Mouse (Mus musculus) heart, embryonic 14.5 days (tissue): ENCODE measurements around the gene Slc4a2. TPM values are rescaled to one million over a fixed set of nuclear protein-coding genes. Genes with fewer than 3 reads are reported as not detected.

Experiments used
- polyA plus RNA-seq: library from polyadenylated mRNA; unstranded; fragments of >200 nt; fragmentation: Nextera tagmentation; extraction: Ambion mirVana; gene quantifications from 2 replicates; pipeline ENCODE4 v1.2.1, GENCODE M21; 2014

Gene Slc4a2
- polyA plus RNA-seq, 1 experiment from 2014 or later = 18.7 TPM

Other genes starting within 250 kb of the Slc4a2 start
- gene Kcnh2, start 72.2 kb upstream of the Slc4a2 start, polyA plus RNA-seq = 23.5 and 32.9 TPM in 2 replicates
- gene Nos3, start 59.0 kb upstream of the Slc4a2 start, polyA plus RNA-seq = 27.7 and 28.2 TPM in 2 replicates
- gene Atg9b, start 31.7 kb upstream of the Slc4a2 start, polyA plus RNA-seq = 1.0 and 1.5 TPM in 2 replicates
- 52.7 and 56.1 TPM in 2 replicates for gene Abcb8, start 30.2 kb upstream of the Slc4a2 start, polyA plus RNA-seq
- 0.12 TPM in 1 of 2 replicates, not detected in the other for gene Asic3, start 10.4 kb upstream of the Slc4a2 start, polyA plus RNA-seq
- gene Cdk5, start 307 bp upstream of the Slc4a2 start, polyA plus RNA-seq = 28.6 and 31.0 TPM in 2 replicates
- gene Fastk, start 21.4 kb downstream of the Slc4a2 start, polyA plus RNA-seq = 157 and 181 TPM in 2 replicates
- gene Tmub1, start 24.0 kb downstream of the Slc4a2 start, polyA plus RNA-seq = 18.3 and 20.5 TPM in 2 replicates
- 36.7 and 38.7 TPM in 2 replicates for gene Agap3, start 28.3 kb downstream of the Slc4a2 start, polyA plus RNA-seq
- gene Gbx1, start 103.4 kb downstream of the Slc4a2 start, polyA plus RNA-seq = 0.05 and 0.07 TPM in 2 replicates
- 5.0 and 6.3 TPM in 2 replicates for gene Asb10, start 117.1 kb downstream of the Slc4a2 start, polyA plus RNA-seq
- gene 4931409K22Rik, start 133.0 kb downstream of the Slc4a2 start, polyA plus RNA-seq = not detected in 2 replicates
- 57.4 and 60.8 TPM in 2 replicates for gene Abcf2, start 153.6 kb downstream of the Slc4a2 start, polyA plus RNA-seq
- gene Chpf2, start 162.9 kb downstream of the Slc4a2 start, polyA plus RNA-seq = 8.6 and 8.9 TPM in 2 replicates
- gene Smarcd3, start 200.6 kb downstream of the Slc4a2 start, polyA plus RNA-seq = 71.0 and 78.4 TPM in 2 replicates